Mouse (Mus musculus) layer of hippocampus, adult 11-12 months (tissue): ENCODE data around the gene Gm4301.
A peak's percentile ranks its signal among the peaks of the same experiment; 100 is the strongest.
"Not testable (repeated sequence)": the region's sequence is repeated elsewhere in the genome, so short reads cannot be mapped to it uniquely, and the experiment has no call there.

Source experiments
- DNase-seq: peaks from one replicate; pipeline ENCODE4 v3.0.0; 2022; ENCODE audit warnings: low spot score

Gm4301 gene

DNA sequence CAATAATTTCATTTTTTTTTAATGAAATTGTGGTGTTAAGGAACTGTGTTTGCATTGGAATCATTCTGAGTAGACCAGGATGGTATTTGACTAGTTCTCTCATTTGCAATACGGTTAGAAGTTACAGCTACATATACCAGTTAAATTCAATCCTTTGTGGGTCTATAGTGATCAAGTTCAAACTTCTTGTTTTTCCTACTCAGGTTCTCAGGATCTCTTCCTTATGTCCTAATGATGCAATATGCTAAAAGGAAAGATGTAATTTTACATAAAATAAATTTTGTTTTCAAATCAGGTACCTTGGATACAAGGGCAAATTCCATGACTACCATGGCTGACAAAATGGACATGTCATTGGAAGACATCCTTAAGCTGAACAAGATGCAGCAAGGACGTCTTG is at the start of gene Gm4301:
TSS of gene Gm4301 (plus strand) at position 301 of the 400 bp plus-strand sequence.
- DNase-seq, result not testable (repeated sequence)

DNA sequence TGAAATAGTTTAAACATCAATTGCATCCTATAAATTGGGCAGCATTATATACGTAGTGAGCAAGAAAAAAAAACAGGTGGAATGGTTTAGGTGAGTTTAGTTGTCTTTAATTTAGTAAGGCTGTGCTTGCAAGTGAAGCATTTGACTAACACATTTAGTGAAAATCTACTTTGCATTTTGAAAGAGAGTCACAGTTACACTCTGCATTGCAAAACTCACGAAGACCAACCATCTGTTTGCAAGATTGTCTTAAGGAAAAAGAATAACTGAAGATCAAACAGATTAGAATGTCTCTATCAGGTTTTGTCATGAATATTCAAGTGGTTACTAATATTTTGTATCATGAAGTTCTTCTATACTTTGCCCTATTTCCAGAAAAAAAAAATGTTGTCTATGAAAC is 39.4 kb upstream of the Gm4301 start:
- no peak for DNase-seq

DNA sequence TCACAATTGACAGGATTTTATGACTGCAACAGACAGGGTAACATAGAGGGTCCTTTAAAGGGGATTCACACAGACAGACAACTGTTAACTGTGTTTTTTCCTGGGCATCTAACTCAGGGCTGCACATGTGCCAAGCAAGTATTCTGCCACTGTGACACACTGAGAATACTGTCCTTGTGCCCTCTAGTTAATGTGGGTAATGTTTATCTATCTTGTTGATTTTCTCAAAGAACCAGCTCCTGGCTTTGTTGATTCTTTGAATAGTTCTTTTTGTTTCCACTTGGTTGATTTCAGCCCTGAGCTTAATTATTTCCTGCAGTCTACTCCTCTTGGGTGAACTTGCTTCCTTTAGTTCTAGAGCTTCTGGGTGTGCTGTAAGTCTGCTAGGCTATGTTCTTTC is 35.4 kb upstream of the Gm4301 start:
- DNase-seq, result not testable (repeated sequence)

DNA sequence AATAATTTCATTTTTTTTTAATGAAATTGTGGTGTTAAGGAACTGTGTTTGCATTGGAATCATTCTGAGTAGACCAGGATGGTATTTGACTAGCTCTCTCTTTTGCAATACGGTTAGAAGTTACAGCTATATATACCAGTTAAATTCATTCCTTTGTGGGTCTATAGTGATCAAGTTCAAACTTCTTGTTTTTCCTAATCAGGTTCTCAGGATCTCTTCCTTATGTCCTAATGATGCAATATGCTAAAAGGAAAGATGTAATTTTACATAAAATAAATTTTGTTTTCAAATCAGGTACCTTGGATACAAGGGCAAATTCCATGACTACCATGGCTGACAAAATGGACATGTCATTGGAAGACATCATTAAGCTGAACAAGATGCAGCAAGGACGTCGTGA is 5.1 kb downstream of the Gm4301 start, which contains the start of gene Gm4302:
TSS of gene Gm4302 (plus strand) at position 301 of the 400 bp plus-strand sequence.
- DNase-seq, result not testable (repeated sequence)

DNA sequence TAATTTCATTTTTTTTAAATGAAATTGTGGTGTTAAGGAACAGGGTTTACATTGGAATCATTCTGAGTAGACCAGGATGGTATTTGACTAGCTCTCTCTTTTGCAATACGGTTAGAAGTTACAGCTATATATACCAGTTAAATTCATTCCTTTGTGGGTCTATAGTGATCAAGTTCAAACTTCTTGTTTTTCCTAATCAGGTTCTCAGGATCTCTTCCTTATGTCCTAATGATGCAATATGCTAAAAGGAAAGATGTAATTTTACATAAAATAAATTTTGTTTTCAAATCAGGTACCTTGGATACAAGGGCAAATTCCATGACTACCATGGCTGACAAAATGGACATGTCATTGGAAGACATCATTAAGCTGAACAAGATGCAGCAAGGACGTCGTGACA is 10.2 kb downstream of the Gm4301 start, which contains the start of gene Gm4303:
TSS of gene Gm4303 (plus strand) at position 301 of the 400 bp plus-strand sequence.
- DNase-seq, result not testable (repeated sequence)

DNA sequence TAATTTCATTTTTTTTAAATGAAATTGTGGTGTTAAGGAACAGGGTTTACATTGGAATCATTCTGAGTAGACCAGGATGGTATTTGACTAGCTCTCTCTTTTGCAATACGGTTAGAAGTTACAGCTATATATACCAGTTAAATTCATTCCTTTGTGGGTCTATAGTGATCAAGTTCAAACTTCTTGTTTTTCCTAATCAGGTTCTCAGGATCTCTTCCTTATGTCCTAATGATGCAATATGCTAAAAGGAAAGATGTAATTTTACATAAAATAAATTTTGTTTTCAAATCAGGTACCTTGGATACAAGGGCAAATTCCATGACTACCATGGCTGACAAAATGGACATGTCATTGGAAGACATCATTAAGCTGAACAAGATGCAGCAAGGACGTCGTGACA is 15.3 kb downstream of the Gm4301 start, which contains the start of gene Gm4305:
TSS of gene Gm4305 (plus strand) at position 301 of the 400 bp plus-strand sequence.
- DNase-seq, result not testable (repeated sequence)

DNA sequence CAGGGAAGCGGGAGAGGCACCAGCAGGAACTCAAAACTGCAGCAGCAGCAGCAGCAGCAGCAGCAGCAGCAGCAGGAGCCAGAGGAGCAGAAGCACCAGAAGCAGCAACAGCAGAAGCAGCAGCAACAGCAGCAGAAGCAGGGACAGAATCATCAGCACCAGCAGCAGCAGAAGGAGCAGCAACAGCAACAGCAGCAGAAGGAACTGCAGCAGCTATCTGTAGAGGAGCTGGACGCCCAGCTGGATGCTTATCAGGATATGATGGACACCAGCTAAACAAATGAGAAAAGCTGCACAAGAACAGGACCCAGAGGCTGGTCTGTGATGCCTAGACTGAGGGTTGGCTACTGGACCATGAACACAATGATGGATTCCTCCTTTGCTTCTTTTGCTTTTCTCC is 21.4 kb downstream of the Gm4301 start:
- DNase-seq, result peak; percentile 3

DNA sequence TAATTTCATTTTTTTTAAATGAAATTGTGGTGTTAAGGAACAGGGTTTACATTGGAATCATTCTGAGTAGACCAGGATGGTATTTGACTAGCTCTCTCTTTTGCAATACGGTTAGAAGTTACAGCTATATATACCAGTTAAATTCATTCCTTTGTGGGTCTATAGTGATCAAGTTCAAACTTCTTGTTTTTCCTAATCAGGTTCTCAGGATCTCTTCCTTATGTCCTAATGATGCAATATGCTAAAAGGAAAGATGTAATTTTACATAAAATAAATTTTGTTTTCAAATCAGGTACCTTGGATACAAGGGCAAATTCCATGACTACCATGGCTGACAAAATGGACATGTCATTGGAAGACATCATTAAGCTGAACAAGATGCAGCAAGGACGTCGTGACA is 25.6 kb downstream of the Gm4301 start, which contains the start of gene Gm4307:
TSS of gene Gm4307 (plus strand) at position 301 of the 400 bp plus-strand sequence.
- not testable (repeated sequence) for DNase-seq

DNA sequence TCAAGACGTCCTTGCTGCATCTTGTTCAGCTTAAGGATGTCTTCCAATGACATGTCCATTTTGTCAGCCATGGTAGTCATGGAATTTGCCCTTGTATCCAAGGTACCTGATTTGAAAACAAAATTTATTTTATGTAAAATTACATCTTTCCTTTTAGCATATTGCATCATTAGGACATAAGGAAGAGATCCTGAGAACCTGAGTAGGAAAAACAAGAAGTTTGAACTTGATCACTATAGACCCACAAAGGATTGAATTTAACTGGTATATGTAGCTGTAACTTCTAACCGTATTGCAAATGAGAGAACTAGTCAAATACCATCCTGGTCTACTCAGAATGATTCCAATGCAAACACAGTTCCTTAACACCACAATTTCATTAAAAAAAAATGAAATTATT is 47.0 kb downstream of the Gm4301 start, which contains the start of gene Gm4312:
TSS of gene Gm4312 (minus strand) at position 101 of the 400 bp plus-strand sequence.
- DNase-seq, result not testable (repeated sequence)
